Mouse (Mus musculus) heart, embryonic 11.5 days (tissue): ENCODE measurements at regions not wholly inside any gene's neighbourhood (a gene's known extent, or its start where the extent isn't known, plus 50 kb on each side); places are given as distances from the start of the nearest gene placed in this dataset.

Experiments used
- ATAC-seq: fragments of 200-750 bp; cut with Nextera tagmentation; replicated peaks from 2 replicates; pipeline ENCODE4 v1.8.0; 2017; ENCODE audit warnings: moderate library complexity; ENCODE audit not compliant: insufficient number of reproducible peaks, low FRiP score, low TSS enrichment
- H3K27ac ChIP-seq: fragments of 300-500 bp; sonication (generic); 2 replicates; pipeline ENCODE4 v1.5.1; 2014; ENCODE audit warnings: mild to moderate bottlenecking, low read depth, low read length
- H3K27me3 ChIP-seq: fragments of 300-500 bp; sonication (generic); 2 replicates; pipeline ENCODE4 v1.6.1; 2014; ENCODE audit warnings: mild to moderate bottlenecking, low read length, mixed read lengths; ENCODE audit not compliant: control insufficient read depth, insufficient read depth
- H3K36me3 ChIP-seq: fragments of 300-500 bp; sonication (generic); 2 replicates; pipeline ENCODE4 v1.6.1; 2014; ENCODE audit warnings: mild to moderate bottlenecking, low read length, moderate library complexity, mixed read lengths; ENCODE audit not compliant: control insufficient read depth, insufficient read depth
- H3K4me1 ChIP-seq: fragments of 300-500 bp; sonication (generic); 2 replicates; pipeline ENCODE4 v1.6.1; 2014; ENCODE audit warnings: low read length; ENCODE audit not compliant: control insufficient read depth, insufficient read depth
- H3K4me2 ChIP-seq: fragments of 300-500 bp; sonication (generic); 2 replicates; pipeline ENCODE4 v1.6.1; 2014; ENCODE audit warnings: mild to moderate bottlenecking, moderate library complexity
- H3K4me3 ChIP-seq: fragments of 300-500 bp; sonication (generic); 2 replicates; pipeline ENCODE4 v1.5.1; 2014; ENCODE audit warnings: low read depth, low read length
- H3K9ac ChIP-seq: fragments of 300-500 bp; sonication (generic); 2 replicates; pipeline ENCODE4 v1.6.1; 2014; ENCODE audit warnings: mild to moderate bottlenecking, low read depth, low read length, moderate library complexity
- H3K9me3 ChIP-seq: fragments of 300-500 bp; sonication (generic); replicated peaks from 2 replicates; pipeline ENCODE4 v1.6.1; 2016; ENCODE audit warnings: low read length; ENCODE audit not compliant: control insufficient read depth
- WGBS: fragments of 180-500 bp; shearing (Covaris S2); extraction: QIAGEN DNeasy Blood & Tissue Kit; methylation state at CpG from one replicate; pipeline ENCODE4 v1.1.7; 2014; ENCODE audit not compliant: insufficient replicate concordance; 5-methylcytosine and 5-hydroxymethylcytosine counted together

GRCm38 (mm10) chr3:52651862-52652475 is 365.1 kb downstream of the Cog6 start:
- no peaks in the 10 kb centered on the region for H3K4me1 ChIP-seq
- 0 out of 2 replicates have a peak, but pooled peaks cover 3% of the 10 kb centered on the region for H3K27me3 ChIP-seq
- ATAC-seq: no peak
- H3K4me3 ChIP-seq: no peak overlapping the region
- H3K27ac ChIP-seq: no peak overlapping the region
- no peak overlapping the region for H3K9ac ChIP-seq
- WGBS: 51% methylated on average over 7 of the region's 7 CpGs
- H3K4me2 ChIP-seq: no peak overlapping the region
- H3K9me3 ChIP-seq: no peaks in the 10 kb centered on the region; the same call in 1 of the 2 replicates
- H3K36me3 ChIP-seq: no peaks in the 10 kb centered on the region

- H3K4me1 ChIP-seq: no peaks in the 10 kb centered on the region
- no peak overlapping the region for H3K4me3 ChIP-seq
- no peaks in the 10 kb centered on the region for H3K36me3 ChIP-seq
- no peak overlapping the region for H3K27ac ChIP-seq
- ATAC-seq: no peak
- no peak overlapping the region for H3K9ac ChIP-seq
- 79% methylated on average over 3 of the region's 3 CpGs for WGBS
- no peak overlapping the region for H3K4me2 ChIP-seq
- H3K27me3 ChIP-seq: 0 out of 2 replicates have a peak, but pooled peaks cover 3% of the 10 kb centered on the region
- no peaks in the 10 kb centered on the region for H3K9me3 ChIP-seq
Measured at GRCm38 (mm10) chr3:52650071-52650470, 367.0 kb downstream of the Cog6 start.

- H3K9ac ChIP-seq: no peak overlapping the region
- H3K27me3 ChIP-seq: no peaks in the 10 kb centered on the region
- no peak overlapping the region for H3K4me2 ChIP-seq
- no peak for ATAC-seq
- H3K36me3 ChIP-seq: no peaks in the 10 kb centered on the region
- no peak overlapping the region for H3K4me3 ChIP-seq
- 75% methylated on average over 4 of the region's 4 CpGs for WGBS
- no peaks in the 10 kb centered on the region for H3K9me3 ChIP-seq
- no peak overlapping the region for H3K27ac ChIP-seq
- no peaks in the 10 kb centered on the region for H3K4me1 ChIP-seq
Measured at GRCm38 (mm10) chr3:52648836-52649500, 368.1 kb downstream of the Cog6 start.

- no peak overlapping the region for H3K4me2 ChIP-seq
- H3K36me3 ChIP-seq: no peaks in the 10 kb centered on the region
- no peak for ATAC-seq
Measured at GRCm38 (mm10) chr3:52647900-52648299, 369.1 kb downstream of the Cog6 start.

GRCm38 (mm10) chr3:52647161-52647692 is 369.8 kb downstream of the Cog6 start:
- H3K27me3 ChIP-seq: no peaks in the 10 kb centered on the region
- H3K4me2 ChIP-seq: no peak overlapping the region
- H3K9ac ChIP-seq: no peak overlapping the region
- no peak overlapping the region for H3K27ac ChIP-seq
- H3K9me3 ChIP-seq: no peaks in the 10 kb centered on the region
- 75% methylated on average over 10 of the region's 10 CpGs for WGBS
- no peak overlapping the region for H3K4me3 ChIP-seq
- no peaks in the 10 kb centered on the region for H3K36me3 ChIP-seq
- no peak for ATAC-seq
- H3K4me1 ChIP-seq: no peaks in the 10 kb centered on the region

More at GRCm38 (mm10) chr3:52647900-52648299, 369.1 kb downstream of the Cog6 start:
- Histone ChIP-seq H3K9ac (no peak overlapping the region), H3K4me1 (no peaks in the 10 kb centered on the region), H3K27ac (no peak overlapping the region), H3K9me3 (no peaks in the 10 kb centered on the region), H3K4me3 (no peak overlapping the region), H3K27me3 (no peaks in the 10 kb centered on the region)
- WGBS: 80% methylated on average over 5 of the region's 5 CpGs

DNA sequence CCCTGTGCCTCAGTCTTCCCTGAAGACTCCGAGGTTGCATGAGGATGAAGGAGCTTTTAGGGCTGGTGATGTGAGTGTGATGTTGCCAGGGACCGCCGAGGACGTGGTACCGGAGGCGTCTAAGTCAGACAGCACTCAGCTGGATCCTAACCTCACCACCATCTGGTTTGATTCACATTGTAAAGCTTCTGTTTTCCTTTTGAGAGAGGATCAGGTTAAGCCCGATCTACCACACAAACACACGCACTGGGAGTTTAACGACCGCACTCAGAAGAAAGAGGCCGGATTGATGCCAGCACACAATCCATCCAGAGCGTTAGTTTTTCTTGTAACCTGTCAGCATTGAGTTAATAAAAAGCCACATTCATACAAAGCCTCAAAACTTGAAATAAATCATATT is 371.9 kb downstream of the Cog6 start:
- H3K4me2 ChIP-seq: no peak overlapping the region
- H3K27me3 ChIP-seq: no peaks in the 10 kb centered on the region
- WGBS: 74% methylated on average over 12 of the region's 12 CpGs
- H3K9me3 ChIP-seq: no peaks in the 10 kb centered on the region
- H3K27ac ChIP-seq: no peak overlapping the region
- no peak for ATAC-seq
- H3K4me1 ChIP-seq: no peaks in the 10 kb centered on the region
- no peak overlapping the region for H3K9ac ChIP-seq
- H3K36me3 ChIP-seq: no peaks in the 10 kb centered on the region
- H3K4me3 ChIP-seq: no peak overlapping the region

- H3K9ac ChIP-seq: no peak overlapping the region
- 28% methylated on average over 16 of the region's 16 CpGs for WGBS
- H3K27me3 ChIP-seq: no peaks in the 10 kb centered on the region
- no peaks in the 10 kb centered on the region for H3K4me1 ChIP-seq
- no peaks in the 10 kb centered on the region for H3K9me3 ChIP-seq
- ATAC-seq: no peak
- no peaks in the 10 kb centered on the region for H3K36me3 ChIP-seq
- H3K27ac ChIP-seq: no peak overlapping the region
- H3K4me3 ChIP-seq: no peak overlapping the region
- no peak overlapping the region for H3K4me2 ChIP-seq
Measured at GRCm38 (mm10) chr3:52644178-52645128, 372.6 kb downstream of the Cog6 start.

DNA sequence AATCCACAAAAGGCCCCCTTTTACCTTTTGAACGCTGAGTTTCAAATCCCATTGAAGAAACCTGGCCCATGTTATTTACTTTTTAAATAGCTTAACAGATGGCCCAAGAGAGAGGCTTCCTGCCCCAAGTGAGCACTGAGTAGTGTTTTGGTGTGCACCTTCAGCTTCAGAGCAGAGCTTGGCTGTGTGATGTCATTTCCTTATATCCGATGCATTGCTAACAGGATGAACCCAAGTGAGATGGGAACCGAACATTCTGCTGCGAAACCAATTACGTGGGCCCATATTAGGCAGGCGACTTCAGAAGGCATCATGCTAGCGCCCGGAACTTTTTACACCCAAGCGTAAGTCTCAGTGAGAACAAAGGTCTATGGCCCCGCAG is 373.2 kb downstream of the Cog6 start:
- H3K27ac ChIP-seq: no peak overlapping the region
- no peaks in the 10 kb centered on the region for H3K36me3 ChIP-seq
- H3K9ac ChIP-seq: no peak overlapping the region
- no peaks in the 10 kb centered on the region for H3K9me3 ChIP-seq
- H3K4me2 ChIP-seq: no peak overlapping the region
- no peaks in the 10 kb centered on the region for H3K27me3 ChIP-seq
- H3K4me3 ChIP-seq: no peak overlapping the region
- no peak for ATAC-seq
- WGBS: 80% methylated on average over 10 of the region's 10 CpGs
- H3K4me1 ChIP-seq: no peaks in the 10 kb centered on the region
